Mouse (Mus musculus) hematopoietic multipotent progenitor cell, adult 10-12 weeks (in vitro differentiated cells): Measurements from ENCODE around the gene Psme2b. TPM values are rescaled to one million over a fixed set of nuclear protein-coding genes. Genes with fewer than 3 reads are reported as not detected.

Source experiments
- polyA plus RNA-seq: library from polyadenylated mRNA; stranded (reverse); fragments of >175 nt; gene quantifications from 2 replicates; pipeline ENCODE4 v1.2.3, GENCODE M21; 2012; ENCODE audit warnings: low replicate concordance

Gene Psme2b
- polyA plus RNA-seq = 4.0 and 21.9 TPM in 2 replicates

GRCm38 (mm10) chr11:48946090-48946489 lies at the start of gene Psme2b:
Psme2b (minus strand) TSS chr11:48946190.

GRCm38 (mm10) chr11:48994018-48994417 lies 48.0 kb upstream of the Psme2b start, which contains the start of gene Tgtp1:
Tgtp1 (minus strand) TSS chr11:48994172.

GRCm38 (mm10) chr11:48991740-48992520 lies 45.9 kb upstream of the Psme2b start, which contains the start of gene Gm12185:
Gm12185 (minus strand) TSS chr11:48992226.

GRCm38 (mm10) chr11:48979251-48979650 lies 33.3 kb upstream of the Psme2b start, which contains the start of gene 9930111J21Rik1:
9930111J21Rik1 (minus strand) TSS chr11:48979398.

GRCm38 (mm10) chr11:48978240-48978939 lies 32.4 kb upstream of the Psme2b start, which contains the start of gene Olfr56:
Olfr56 (plus strand) TSS chr11:48978889.

GRCm38 (mm10) chr11:48902021-48902420 lies 44.0 kb downstream of the Psme2b start, which contains the start of gene Gm5431:
Gm5431 (minus strand) TSS chr11:48902214.

Other genes with a start within 250 kb of the Psme2b start
- gene Rack1, start 145.9 kb downstream of the Psme2b start, polyA plus RNA-seq = 358 and 3,878 TPM in 2 replicates
- 42.0 and 70.1 TPM in 2 replicates for gene Trim41, start 128.8 kb downstream of the Psme2b start, polyA plus RNA-seq
- gene Trim7, start 120.0 kb downstream of the Psme2b start, polyA plus RNA-seq = 60.8 and 116 TPM in 2 replicates
- gene Gm12184, start 119.5 kb downstream of the Psme2b start, polyA plus RNA-seq = 18.1 and 57.7 TPM in 2 replicates
- gene Irgm1, start 74.5 kb downstream of the Psme2b start, polyA plus RNA-seq = 5.7 and 6.1 TPM in 2 replicates
- gene Gm5431, start 44.0 kb downstream of the Psme2b start, polyA plus RNA-seq = 0.40 and 0.45 TPM in 2 replicates
- 0.04 and 0.08 TPM in 2 replicates for gene Olfr56, start 32.7 kb upstream of the Psme2b start, polyA plus RNA-seq
- gene 9930111J21Rik1, start 33.2 kb upstream of the Psme2b start, polyA plus RNA-seq = 6.6 and 11.8 TPM in 2 replicates
- 0.11 and 0.20 TPM in 2 replicates for gene Gm12185, start 46.0 kb upstream of the Psme2b start, polyA plus RNA-seq
- gene Tgtp1, start 48.0 kb upstream of the Psme2b start, polyA plus RNA-seq = 2.3 and 4.4 TPM in 2 replicates
- gene 9930111J21Rik2, start 105.1 kb upstream of the Psme2b start, polyA plus RNA-seq = 9.9 and 21.1 TPM in 2 replicates
- 10.4 and 14.3 TPM in 2 replicates for gene Tgtp2, start 118.0 kb upstream of the Psme2b start, polyA plus RNA-seq
- gene Ifi47, start 130.4 kb upstream of the Psme2b start, polyA plus RNA-seq = 8.0 and 8.1 TPM in 2 replicates
- not detected in 2 replicates for gene Olfr1396, start 168.7 kb upstream of the Psme2b start, polyA plus RNA-seq
- gene Olfr1395, start 196.1 kb upstream of the Psme2b start, polyA plus RNA-seq = not detected in 2 replicates
- gene Olfr1394, start 208.2 kb upstream of the Psme2b start, polyA plus RNA-seq = not detected in 2 replicates
- gene Btnl9, start 241.0 kb upstream of the Psme2b start, polyA plus RNA-seq = 0.81 and 2.0 TPM in 2 replicates